Mouse (Mus musculus) urinary bladder, postnatal 36 days (tissue): ENCODE measurements around the gene Terf2.
"Not testable (repeated sequence)": the region's sequence is repeated elsewhere in the genome, so short reads cannot be mapped to it uniquely, and the experiment has no call there.

Experiments used
- DNase-seq, 2 experiments: peaks; one replicate each; pipeline ENCODE4 v3.0.0; 2022; ENCODE audit warnings: low spot score in 2 of 2, mixed read lengths in 1 of 2

The Terf2 gene

GRCm38 (mm10) chr8:107062613-107063012 lies 33.7 kb downstream of the Terf2 start:
- no peak for DNase-seq

GRCm38 (mm10) chr8:107056973-107057369 lies 39.4 kb downstream of the Terf2 start:
- no peak for DNase-seq

- peak; percentile 91 to 97 for DNase-seq
These were observed 40.0 kb downstream of the Terf2 start, which contains the start of the genes Cog8 and Nip7 for GRCm38 (mm10) chr8:107056076-107056972. Gene Cog8 (minus strand): TSS chr8:107056689. Gene Nip7 (plus strand): TSS chr8:107056877.

- no peak for DNase-seq
These were observed 44.3 kb downstream of the Terf2 start for GRCm38 (mm10) chr8:107052046-107052445.

- DNase-seq: no peak
These were observed 46.9 kb downstream of the Terf2 start for GRCm38 (mm10) chr8:107049480-107049879.

GRCm38 (mm10) chr8:107048061-107048941 lies 48.0 kb downstream of the Terf2 start, which contains the start of gene Pdf:
Gene Pdf (minus strand): TSS chr8:107048614.
- peak; percentile 68 to 83 for DNase-seq

- DNase-seq: no peak
These were observed 49.4 kb downstream of the Terf2 start for GRCm38 (mm10) chr8:107046976-107047375.

- DNase-seq: no peak
These were observed 50.9 kb downstream of the Terf2 start for GRCm38 (mm10) chr8:107045478-107045877.

- DNase-seq: no peak
These were observed 55.7 kb downstream of the Terf2 start for GRCm38 (mm10) chr8:107040632-107041031.

GRCm38 (mm10) chr8:107036626-107037025 lies 59.7 kb downstream of the Terf2 start:
- DNase-seq: no peak

GRCm38 (mm10) chr8:107035641-107036040 lies 60.7 kb downstream of the Terf2 start:
- no peak for DNase-seq

- not testable (repeated sequence) for DNase-seq
These were observed 62.7 kb downstream of the Terf2 start for GRCm38 (mm10) chr8:107033609-107034008.

GRCm38 (mm10) chr8:107031577-107032090 lies 64.7 kb downstream of the Terf2 start:
- DNase-seq: peak; percentile 17 to 20

- peak; percentile 97 for DNase-seq
These were observed 65.4 kb downstream of the Terf2 start, which contains the start of gene Vps4a for GRCm38 (mm10) chr8:107030650-107031576. Gene Vps4a (plus strand): TSS chr8:107031222.

- no peak for DNase-seq
These were observed 66.3 kb downstream of the Terf2 start for GRCm38 (mm10) chr8:107030058-107030457.

GRCm38 (mm10) chr8:107029310-107029709 lies 67.0 kb downstream of the Terf2 start:
- no peak for DNase-seq

GRCm38 (mm10) chr8:107023479-107023878 lies 72.9 kb downstream of the Terf2 start:
- DNase-seq: no peak
